Comparison of ENCODE assay signal across 7 mouse cellular contexts in the genomic region with DNA sequence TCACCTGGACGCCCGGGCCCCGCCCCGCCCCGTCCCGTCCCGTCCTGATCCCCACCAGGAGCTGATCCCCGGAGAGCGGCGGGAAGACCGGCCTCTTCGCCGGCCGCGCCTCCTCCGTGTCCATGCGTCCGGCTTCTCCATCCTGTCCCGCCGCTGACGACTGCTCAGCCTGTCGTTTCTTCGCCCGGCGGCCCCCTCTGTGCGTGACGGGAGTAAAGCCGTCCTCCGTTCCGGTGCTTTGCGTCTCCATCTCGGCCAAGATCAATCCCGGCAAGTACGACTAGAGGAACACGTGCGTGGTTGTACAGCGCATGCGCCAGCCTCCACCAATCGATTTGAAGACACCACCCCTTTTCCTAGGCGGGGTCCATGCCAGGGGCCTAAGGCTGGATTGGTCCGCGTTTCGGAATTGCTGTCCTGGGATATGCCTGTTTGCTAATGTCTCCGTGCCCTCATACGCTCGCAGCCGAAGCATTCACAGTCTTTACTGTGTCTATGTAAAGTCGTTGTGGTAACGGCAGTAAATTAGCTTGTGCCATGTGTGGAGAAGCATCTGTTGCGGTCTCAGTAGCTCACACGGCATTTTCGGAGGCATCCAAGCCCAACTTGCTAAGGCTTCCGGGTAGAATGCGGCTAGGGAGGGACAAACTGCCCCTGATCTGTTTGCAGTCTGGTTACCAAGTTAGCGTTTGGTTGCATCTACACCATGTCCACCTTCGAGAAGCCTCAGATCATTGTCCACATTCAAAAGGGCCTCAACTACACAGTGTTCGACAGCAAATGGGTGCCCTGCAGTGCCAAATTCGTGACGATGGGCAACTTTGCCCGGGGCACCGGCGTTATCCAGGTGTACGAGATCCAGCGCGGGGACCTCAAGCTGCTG. TPM values are rescaled to one million over a fixed set of nuclear protein-coding genes. Genes with fewer than 3 reads are reported as not detected.
DNase-seq lines count a peak whose midpoint lies in the region; ATAC-seq lines count a peak whose summit lies in the region.

Gene Pno1, minus strand, starts transcription at position 311 of the 883 bp plus-strand sequence.

- H3K4me2 ChIP-seq in embryonic facial prominence, embryonic 11.5 days (ENCODE audit: low read depth, low read length) = peak within 1 kb of the TSS; percentile 51
- H3K4me2 ChIP-seq in midbrain, embryonic 13.5 days (replicated peaks) = peak within 1 kb of the TSS; percentile 74

- peak within 1 kb of the TSS; percentile 83 for H3K9ac ChIP-seq in embryonic facial prominence, embryonic 11.5 days (replicated peaks; ENCODE audit: low read length)
- peak within 1 kb of the TSS; percentile 86 for H3K9ac ChIP-seq in midbrain, embryonic 13.5 days (replicated peaks)

- DNase-seq in adrenal gland, postnatal 14 days = peak; percentile 97
- DNase-seq in embryonic facial prominence, embryonic 11.5 days (ENCODE audit: low spot score) = peak; percentile 97
- DNase-seq in kidney, adult 11 months = peak; percentile 98
- peak; percentile 93 for DNase-seq in limb, embryonic 10.5 days (ENCODE audit: low spot score)
- DNase-seq in spleen, adult 12 weeks (ENCODE audit: low spot score) = peak; percentile 91

- under 1% methylated on average over 65 of the region's 65 CpGs for WGBS in embryonic facial prominence, embryonic 11.5 days
- under 1% methylated on average over 65 of the region's 65 CpGs for WGBS in limb, embryonic 10.5 days
- 1% methylated on average over 62 of the region's 65 CpGs for WGBS in midbrain, embryonic 13.5 days

- no peaks in the 10 kb centered on the region for H3K4me1 ChIP-seq in embryonic facial prominence, embryonic 11.5 days (ENCODE audit: control insufficient read depth, insufficient read depth, low read length)
- H3K4me1 ChIP-seq in limb, embryonic 10.5 days = peaks cover 17% of the 10 kb centered on the region
- peaks cover 24% of the 10 kb centered on the region for H3K4me1 ChIP-seq in midbrain, embryonic 13.5 days (replicated peaks)

- H3K4me3 ChIP-seq in embryonic facial prominence, embryonic 11.5 days (ENCODE audit: low read depth, low read length) = peak within 1 kb of the TSS; percentile 84
- H3K4me3 ChIP-seq in limb, embryonic 10.5 days = peak within 1 kb of the TSS; percentile 92
- H3K4me3 ChIP-seq in midbrain, embryonic 13.5 days (replicated peaks) = peak within 1 kb of the TSS; percentile 94

- no peaks in the 10 kb centered on the region for H3K9me3 ChIP-seq in embryonic facial prominence, embryonic 11.5 days (replicated peaks; ENCODE audit: control insufficient read depth, low read length)
- H3K9me3 ChIP-seq in limb, embryonic 10.5 days (replicated peaks) = no peaks in the 10 kb centered on the region
- no peaks in the 10 kb centered on the region for H3K9me3 ChIP-seq in midbrain, embryonic 13.5 days

- peak; percentile 98 for ATAC-seq in embryonic facial prominence, embryonic 11.5 days (replicated peaks; ENCODE audit: insufficient number of reproducible peaks, low FRiP score, low TSS enrichment, low read depth)
- peak; percentile 86 for ATAC-seq in granulocyte monocyte progenitor cell, adult 5-6 weeks (replicated peaks; ENCODE audit: poor library complexity, severe bottlenecking)
- ATAC-seq in midbrain, embryonic 13.5 days = peak; percentile 99

- peak within 1 kb of the TSS; percentile 59 for H3K27ac ChIP-seq in embryonic facial prominence, embryonic 11.5 days (replicated peaks; ENCODE audit: low read depth, low read length)
- H3K27ac ChIP-seq in limb, embryonic 10.5 days = peak within 1 kb of the TSS; percentile 97
- H3K27ac ChIP-seq in midbrain, embryonic 13.5 days = peak within 1 kb of the TSS; percentile 77

- no peaks in the 10 kb centered on the region for H3K27me3 ChIP-seq in embryonic facial prominence, embryonic 11.5 days (ENCODE audit: control insufficient read depth, insufficient read depth, low read length)
- H3K27me3 ChIP-seq in limb, embryonic 10.5 days (ENCODE audit: low read depth, poor library complexity, severe bottlenecking) = no peaks in the 10 kb centered on the region
- H3K27me3 ChIP-seq in midbrain, embryonic 13.5 days = no peaks in the 10 kb centered on the region

- H3K36me3 ChIP-seq in embryonic facial prominence, embryonic 11.5 days (replicated peaks; ENCODE audit: control insufficient read depth, insufficient read depth, low read depth, low read length) = no peaks in the 10 kb centered on the region; the same call in 1 of the 2 replicates
- H3K36me3 ChIP-seq in limb, embryonic 10.5 days = peaks cover 29% of the 10 kb centered on the region
- H3K36me3 ChIP-seq in midbrain, embryonic 13.5 days = peaks cover 20% of the 10 kb centered on the region

RNA-seq across cellular contexts. Expression of gene Pno1, which starts in this region (rescaled TPM):
- total RNA-seq in adrenal gland, postnatal 14 days (2021) = 40.9 and 46.4 TPM in 2 replicates
- polyA plus RNA-seq in embryonic facial prominence, embryonic 11.5 days (2014; fragmentation: Nextera tagmentation; extraction: Ambion mirVana) = 107 and 128 TPM in 2 replicates
- total RNA-seq in granulocyte monocyte progenitor cell, adult 5-6 weeks (2014; fragmentation: Nextera tagmentation) = 69.2 and 77.6 TPM in 2 replicates
- total RNA-seq in granulocyte monocyte progenitor cell, adult 5-6 weeks (2017) = 121 and 133 TPM in 2 replicates
- 117 and 135 TPM in 2 replicates for polyA plus RNA-seq in limb, embryonic 10.5 days (2016; fragmentation: Nextera tagmentation; extraction: Ambion mirVana)
- polyA plus RNA-seq in midbrain, embryonic 13.5 days (2015; fragmentation: Nextera tagmentation; extraction: Ambion mirVana) = 48.5 and 50.6 TPM in 2 replicates

Comparison
In these comparisons a context has a peak if more than half of its experiments do, and no peak if none do; other contexts are left out.
1. Peak in every context shown above with its lines: DNase-seq, ATAC-seq, H3K4me3 ChIP-seq and H3K27ac ChIP-seq.